Mouse (Mus musculus) liver, embryonic 12.5 days (tissue): ENCODE measurements around the gene Rbx1. TPM values are rescaled to one million over a fixed set of nuclear protein-coding genes. Genes with fewer than 3 reads are reported as not detected.
A peak's percentile ranks its signal among the peaks of the same experiment; 100 is the strongest.
"Not testable (repeated sequence)": the region's sequence is repeated elsewhere in the genome, so short reads cannot be mapped to it uniquely, and the experiment has no call there.

Experiments used
- ATAC-seq: fragments of 200-750 bp; cut with Nextera tagmentation; 2 replicates; pipeline ENCODE4 v1.8.0; 2017; ENCODE audit warnings: moderate number of reproducible peaks, mild to moderate bottlenecking, moderate library complexity
- H3K27ac ChIP-seq: fragments of 300-500 bp; sonication (generic); 2 replicates; pipeline ENCODE4 v1.5.1; 2016; ENCODE audit warnings: mild to moderate bottlenecking
- H3K27me3 ChIP-seq: fragments of 300-500 bp; sonication (generic); replicated peaks from 2 replicates; pipeline ENCODE4 v1.6.1; 2016; ENCODE audit warnings: mild to moderate bottlenecking, moderate library complexity
- H3K36me3 ChIP-seq: fragments of 300-500 bp; sonication (generic); 2 replicates; pipeline ENCODE4 v1.6.1; 2016; ENCODE audit warnings: mild to moderate bottlenecking, moderate library complexity
- H3K4me1 ChIP-seq: fragments of 300-500 bp; sonication (generic); 2 replicates; pipeline ENCODE4 v1.6.1; 2016
- H3K4me2 ChIP-seq: fragments of 300-500 bp; sonication (generic); 2 replicates; pipeline ENCODE4 v1.6.1; 2016; ENCODE audit warnings: mild to moderate bottlenecking, moderate library complexity
- H3K4me3 ChIP-seq: fragments of 300-500 bp; sonication (generic); 2 replicates; pipeline ENCODE4 v1.5.1; 2016; ENCODE audit warnings: mild to moderate bottlenecking, moderate library complexity
- H3K9ac ChIP-seq: fragments of 300-500 bp; sonication (generic); 2 replicates; pipeline ENCODE4 v1.6.1; 2016; ENCODE audit warnings: mild to moderate bottlenecking, moderate library complexity
- H3K9me3 ChIP-seq: fragments of 300-500 bp; sonication (generic); replicated peaks from 2 replicates; pipeline ENCODE4 v1.6.1; 2016; ENCODE audit warnings: mild to moderate bottlenecking, moderate library complexity
- WGBS: fragments of 180-500 bp; shearing (Covaris S2); methylation state at CpG from one replicate; pipeline ENCODE4 v1.1.7; 2016; ENCODE audit not compliant: insufficient replicate concordance; 5-methylcytosine and 5-hydroxymethylcytosine counted together
- polyA plus RNA-seq: library from polyadenylated mRNA; unstranded; fragments of >200 nt; fragmentation: Nextera tagmentation; extraction: Ambion mirVana; gene quantifications from 2 replicates; pipeline ENCODE4 v1.2.1, GENCODE M21; 2016

The Rbx1 gene
- polyA plus RNA-seq: 334 and 384 TPM in 2 replicates

DNA sequence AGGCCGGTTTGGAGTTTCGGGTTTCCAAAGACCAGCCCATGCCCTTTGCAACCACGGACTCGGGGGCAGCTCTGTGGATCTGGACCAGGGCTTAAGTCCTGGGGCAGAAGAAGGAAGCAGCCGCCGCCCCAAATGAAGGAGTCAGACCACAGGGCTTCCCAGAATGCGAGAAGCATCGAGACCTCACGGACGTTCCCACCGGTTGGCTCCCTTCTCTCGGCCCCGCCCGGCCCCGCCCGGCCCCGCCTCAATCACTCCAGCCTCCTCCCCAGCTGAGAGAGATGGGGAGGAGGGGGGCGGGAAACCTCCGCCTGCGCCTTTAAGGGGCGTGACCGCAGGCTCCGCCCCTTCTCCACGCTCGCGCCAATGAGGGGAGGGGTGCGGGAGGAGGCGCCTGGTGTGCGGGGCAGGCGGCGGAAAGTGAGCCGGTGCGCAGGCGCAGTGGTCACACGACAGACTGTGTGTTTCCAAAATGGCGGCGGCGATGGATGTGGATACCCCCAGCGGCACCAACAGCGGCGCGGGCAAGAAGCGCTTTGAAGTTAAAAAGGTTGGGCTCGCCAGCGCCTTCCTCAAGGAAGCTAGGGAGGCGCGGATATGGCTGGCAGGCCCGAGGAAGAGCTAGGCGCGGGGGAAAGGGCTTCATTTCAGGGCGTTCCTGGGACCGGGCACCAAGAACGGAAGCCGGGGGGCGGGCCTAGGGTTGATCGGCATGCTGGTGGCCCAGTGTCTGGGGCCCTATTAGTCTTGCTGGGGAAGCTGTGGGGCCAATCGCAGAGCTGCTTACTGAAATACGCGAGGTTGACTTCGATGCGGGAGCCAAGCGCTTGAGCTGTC, at the start of gene Rbx1:
TSS of gene Rbx1 (plus strand) at position 396 of the 837 bp plus-strand sequence.
- under 1% methylated on average over 62 of the region's 62 CpGs for WGBS
- Histone ChIP-seq H3K9me3 (peaks cover 14% of the 10 kb centered on the region), H3K36me3 (peaks cover 34% of the 10 kb centered on the region), H3K27ac (peak within 1 kb of the TSS; percentile 92), H3K4me3 (peak within 1 kb of the TSS; percentile 80), H3K27me3 (no peaks in the 10 kb centered on the region), H3K4me2 (peak within 1 kb of the TSS; percentile 88), H3K9ac (peak within 1 kb of the TSS; percentile 82), H3K4me1 (peaks cover 33% of the 10 kb centered on the region)
- peak; percentile 96 for ATAC-seq

DNA sequence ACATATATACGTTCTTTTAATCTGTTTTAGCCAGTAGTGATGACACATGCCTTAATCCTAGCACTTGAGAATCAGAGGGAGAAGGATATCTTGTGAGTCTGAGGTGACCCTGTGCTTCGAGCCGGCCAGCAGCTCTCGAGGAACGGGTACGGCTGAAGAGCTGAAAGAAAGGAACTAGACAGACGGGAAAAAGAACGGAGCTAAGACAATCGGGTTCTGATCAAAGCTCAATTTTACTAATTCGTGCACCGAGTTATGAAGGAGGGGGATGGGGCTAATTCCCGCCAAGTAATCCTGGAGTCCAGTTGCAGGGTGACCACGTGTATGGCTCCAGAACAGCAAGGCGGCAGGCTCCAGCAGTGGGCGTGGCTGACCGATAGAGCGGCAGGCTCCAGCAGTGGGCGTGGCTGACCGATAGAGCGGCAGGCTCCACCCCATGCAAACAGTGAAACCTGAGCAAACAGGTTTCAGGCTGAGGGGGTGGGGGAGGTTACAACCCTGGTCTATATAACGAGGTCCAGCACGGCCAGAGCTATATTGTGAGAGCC, 49.3 kb upstream of the Rbx1 start:
- peak overlapping the region; percentile 79 for H3K27ac ChIP-seq
- not testable (repeated sequence) for H3K9me3 ChIP-seq, H3K27me3 ChIP-seq
- H3K4me3 ChIP-seq: peak overlapping the region; percentile 38
- peak overlapping the region; percentile 65 for H3K9ac ChIP-seq
- 12% methylated on average over 22 of the region's 22 CpGs for WGBS
- peaks cover 32% of the 10 kb centered on the region for H3K36me3 ChIP-seq
- H3K4me2 ChIP-seq: peak overlapping the region; percentile 68
- H3K4me1 ChIP-seq: peaks cover 22% of the 10 kb centered on the region
- ATAC-seq: peak; percentile 87

GRCm38 (mm10) chr15:81418065-81418464, 48.0 kb upstream of the Rbx1 start:
- peaks cover 22% of the 10 kb centered on the region for H3K4me1 ChIP-seq
- no peak overlapping the region for H3K4me3 ChIP-seq
- 0 out of 2 replicates have a peak overlapping the region, but pooled peaks have one; percentile 1 for H3K4me2 ChIP-seq
- H3K27me3 ChIP-seq: no peaks in the 10 kb centered on the region
- no peak for ATAC-seq
- peaks cover 36% of the 10 kb centered on the region for H3K36me3 ChIP-seq
- no peaks in the 10 kb centered on the region for H3K9me3 ChIP-seq
- no peak overlapping the region for H3K9ac ChIP-seq
- H3K27ac ChIP-seq: peak overlapping the region; percentile 79; the same call in 1 of the 2 replicates
- 81% methylated on average over 4 of the region's 4 CpGs for WGBS

DNA sequence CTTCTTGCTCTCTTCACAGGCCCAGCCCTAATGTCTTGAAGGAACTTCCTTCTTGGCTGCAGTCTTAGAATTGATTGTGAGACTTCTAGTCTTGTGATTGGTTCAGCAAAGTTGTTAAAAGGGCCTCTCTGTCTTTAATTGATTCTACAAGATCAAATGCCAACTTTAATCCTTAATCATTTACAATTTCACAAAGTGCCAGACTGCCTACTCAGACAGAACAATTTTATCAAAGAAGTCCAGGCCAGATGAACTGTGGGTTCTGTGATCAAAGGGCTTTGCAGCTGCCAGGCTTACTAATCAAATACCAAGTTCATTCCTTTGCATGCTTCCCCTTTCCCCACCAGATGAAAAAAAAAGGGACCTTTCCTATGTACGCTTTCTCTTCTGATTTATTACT, 44.6 kb upstream of the Rbx1 start:
- no peak overlapping the region for H3K9ac ChIP-seq
- 74% methylated on average over 1 of the region's 1 CpGs for WGBS
- peaks cover 24% of the 10 kb centered on the region for H3K4me1 ChIP-seq
- H3K4me3 ChIP-seq: no peak overlapping the region
- peaks cover 20% of the 10 kb centered on the region for H3K36me3 ChIP-seq
- no peak overlapping the region for H3K27ac ChIP-seq
- no peaks in the 10 kb centered on the region for H3K9me3 ChIP-seq
- no peak for ATAC-seq
- H3K27me3 ChIP-seq: no peaks in the 10 kb centered on the region
- H3K4me2 ChIP-seq: no peak overlapping the region

GRCm38 (mm10) chr15:81422156-81422681, 43.9 kb upstream of the Rbx1 start:
- 73% methylated on average over 7 of the region's 7 CpGs for whole genome bisulfite sequencing
- H3K9me3 ChIP-seq: no peaks in the 10 kb centered on the region
- no peak overlapping the region for H3K4me2 ChIP-seq
- H3K4me3 ChIP-seq: no peak overlapping the region
- no peak overlapping the region for H3K9ac ChIP-seq
- ATAC-seq: no peak
- peaks cover 22% of the 10 kb centered on the region for H3K36me3 ChIP-seq
- peaks cover 19% of the 10 kb centered on the region for H3K4me1 ChIP-seq
- H3K27ac ChIP-seq: no peak overlapping the region
- H3K27me3 ChIP-seq: no peaks in the 10 kb centered on the region

DNA sequence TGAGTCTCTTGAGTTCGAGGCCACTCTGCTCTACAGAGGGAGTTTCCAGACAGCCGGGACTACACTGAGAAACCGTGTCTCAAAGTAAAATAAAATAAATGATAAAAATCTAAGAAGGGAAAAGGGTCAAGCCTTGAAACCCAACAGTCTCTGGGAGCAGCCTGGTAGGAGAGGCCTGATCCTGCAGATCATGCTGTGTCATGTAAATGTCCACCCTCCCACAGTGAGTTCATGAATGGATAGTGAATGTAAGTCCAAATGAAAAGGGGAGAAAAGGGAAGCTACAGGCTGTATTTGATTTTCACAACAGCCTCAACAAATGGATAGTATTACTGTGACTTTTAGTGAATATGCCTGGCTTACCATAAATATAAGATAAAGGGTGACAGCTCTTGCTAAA, 40.8 kb upstream of the Rbx1 start:
- peak; percentile 52; the same call in 1 of the 2 replicates for ATAC-seq
- no peaks in the 10 kb centered on the region for H3K9me3 ChIP-seq
- 76% methylated on average over 3 of the region's 3 CpGs for WGBS
- H3K9ac ChIP-seq: no peak overlapping the region
- peaks cover 33% of the 10 kb centered on the region for H3K36me3 ChIP-seq
- H3K27me3 ChIP-seq: no peaks in the 10 kb centered on the region
- H3K4me2 ChIP-seq: no peak overlapping the region
- no peak overlapping the region for H3K4me3 ChIP-seq
- peaks cover 10% of the 10 kb centered on the region; the same call in 1 of the 2 replicates for H3K4me1 ChIP-seq
- peak overlapping the region; percentile 50 for H3K27ac ChIP-seq

- H3K27me3 ChIP-seq: no peaks in the 10 kb centered on the region
- H3K27ac ChIP-seq: no peak overlapping the region
- 45% methylated on average over 2 of the region's 2 CpGs for WGBS
- no peak for ATAC-seq
- no peak overlapping the region for H3K9ac ChIP-seq
- no peak overlapping the region for H3K4me2 ChIP-seq
- H3K9me3 ChIP-seq: no peaks in the 10 kb centered on the region
- peaks cover 10% of the 10 kb centered on the region; the same call in 1 of the 2 replicates for H3K4me1 ChIP-seq
- H3K36me3 ChIP-seq: peaks cover 55% of the 10 kb centered on the region
- H3K4me3 ChIP-seq: no peak overlapping the region
These were observed 38.1 kb upstream of the Rbx1 start for GRCm38 (mm10) chr15:81427947-81428346.

GRCm38 (mm10) chr15:81431195-81431594, 34.9 kb upstream of the Rbx1 start:
- Histone ChIP-seq H3K36me3 (peaks cover 60% of the 10 kb centered on the region), H3K4me2 (no peak overlapping the region), H3K4me3 (no peak overlapping the region), H3K4me1 (peaks cover 5% of the 10 kb centered on the region; the same call in 1 of the 2 replicates), H3K9me3 (no peaks in the 10 kb centered on the region), H3K27me3 (no peaks in the 10 kb centered on the region), H3K27ac (no peak overlapping the region), H3K9ac (no peak overlapping the region)
- no peak for ATAC-seq
- 86% methylated on average over 1 of the region's 1 CpGs for WGBS

- 70% methylated on average over 1 of the region's 1 CpGs for WGBS
- H3K4me3 ChIP-seq: no peak overlapping the region
- H3K27me3 ChIP-seq: no peaks in the 10 kb centered on the region
- ATAC-seq: no peak
- H3K4me1 ChIP-seq: peaks cover 2% of the 10 kb centered on the region; the same call in 1 of the 2 replicates
- no peaks in the 10 kb centered on the region for H3K9me3 ChIP-seq
- peaks cover 54% of the 10 kb centered on the region for H3K36me3 ChIP-seq
- H3K27ac ChIP-seq: no peak overlapping the region
- no peak overlapping the region for H3K4me2 ChIP-seq
- no peak overlapping the region for H3K9ac ChIP-seq
These were observed 27.8 kb upstream of the Rbx1 start for GRCm38 (mm10) chr15:81438345-81438744.

- no peak overlapping the region for H3K4me3 ChIP-seq
- no peak overlapping the region for H3K9ac ChIP-seq
- peaks cover 61% of the 10 kb centered on the region for H3K36me3 ChIP-seq
- H3K9me3 ChIP-seq: no peaks in the 10 kb centered on the region
- ATAC-seq: no peak
- H3K27me3 ChIP-seq: no peaks in the 10 kb centered on the region
- H3K27ac ChIP-seq: no peak overlapping the region
- peaks cover 2% of the 10 kb centered on the region; the same call in 1 of the 2 replicates for H3K4me1 ChIP-seq
- no peak overlapping the region for H3K4me2 ChIP-seq
These were observed 26.9 kb upstream of the Rbx1 start for GRCm38 (mm10) chr15:81439236-81439635.

GRCm38 (mm10) chr15:81448463-81448862, 17.6 kb upstream of the Rbx1 start:
- H3K4me2 ChIP-seq: no peak overlapping the region
- no peak for ATAC-seq
- peaks cover 69% of the 10 kb centered on the region for H3K36me3 ChIP-seq
- no peak overlapping the region for H3K4me3 ChIP-seq
- no peak overlapping the region for H3K27ac ChIP-seq
- H3K9me3 ChIP-seq: no peaks in the 10 kb centered on the region
- 46% methylated on average over 3 of the region's 3 CpGs for WGBS
- no peak overlapping the region for H3K9ac ChIP-seq
- no peaks in the 10 kb centered on the region for H3K4me1 ChIP-seq
- no peaks in the 10 kb centered on the region for H3K27me3 ChIP-seq

DNA sequence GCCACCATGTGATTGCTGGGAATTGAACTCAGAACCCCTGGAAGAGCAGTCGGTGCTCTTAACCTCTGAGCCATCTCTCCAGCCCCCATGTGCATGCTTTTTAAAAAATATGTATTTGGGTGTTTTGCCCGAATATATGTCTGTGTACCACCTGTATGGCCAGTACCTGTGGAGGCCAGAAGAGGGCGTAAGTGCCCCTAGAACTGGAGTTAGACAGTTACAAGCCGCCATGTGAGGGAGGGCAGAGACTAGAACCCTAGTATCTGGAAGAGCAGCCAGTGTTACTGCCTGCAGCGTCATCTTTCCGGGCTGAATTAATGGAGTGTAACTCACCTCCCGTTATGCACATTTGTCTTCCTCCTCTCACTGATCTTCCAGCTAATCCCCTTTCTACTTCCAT, 4.6 kb upstream of the Rbx1 start:
- H3K27ac ChIP-seq: no peak overlapping the region
- H3K4me1 ChIP-seq: peaks cover 10% of the 10 kb centered on the region
- WGBS: 80% methylated on average over 7 of the region's 7 CpGs
- peaks cover 22% of the 10 kb centered on the region for H3K36me3 ChIP-seq
- no peak for ATAC-seq
- H3K27me3 ChIP-seq: no peaks in the 10 kb centered on the region
- no peak overlapping the region for H3K4me2 ChIP-seq
- peaks cover 15% of the 10 kb centered on the region for H3K9me3 ChIP-seq
- H3K4me3 ChIP-seq: no peak overlapping the region
- no peak overlapping the region for H3K9ac ChIP-seq
